Mouse (Mus musculus): ENCODE results near the gene Tmem158.

DNA sequence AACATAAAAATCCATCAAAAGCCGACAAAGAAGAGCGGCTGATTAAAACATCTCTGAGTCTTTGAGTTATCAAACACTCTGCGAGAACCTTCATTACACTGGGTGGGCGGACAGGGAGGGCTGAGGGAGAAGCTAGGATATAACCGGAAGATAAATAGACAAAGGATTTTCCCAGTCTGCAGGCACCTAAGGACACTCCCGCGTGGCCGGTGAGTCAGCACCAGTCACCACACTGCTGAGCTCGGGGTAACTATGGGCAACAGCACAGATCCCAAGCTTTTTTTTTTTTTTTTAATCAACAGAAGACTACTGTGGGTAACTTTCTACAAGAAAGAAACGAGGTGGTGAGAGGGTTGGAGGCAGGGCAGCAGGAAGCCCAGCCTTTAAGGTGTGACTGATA lies 16.6 kb downstream of the Tmem158 start:
- no peak for TF ChIP-seq CTCF (IDR thresholded peaks at IDR 0.05; ENCODE audit: borderline replicate concordance, insufficient read depth, low read depth, low read length)
- no peak for TF ChIP-seq POLR2A (IDR thresholded peaks at IDR 0.05; ENCODE audit: borderline replicate concordance, insufficient read depth, low read length)

Measured in cerebellum, adult 2 months (tissue).